Mouse (Mus musculus) heart, postnatal 4 days (tissue): ENCODE data around the gene Efcab11. TPM values are rescaled to one million over a fixed set of nuclear protein-coding genes. Genes with fewer than 3 reads are reported as not detected.
"Not testable (repeated sequence)": the region's sequence is repeated elsewhere in the genome, so short reads cannot be mapped to it uniquely, and the experiment has no call there.

Source experiments
- DNase-seq: peaks from one replicate; pipeline ENCODE4 v3.0.0; 2021
- total RNA-seq, 2 experiments: library from RNA; stranded (reverse); gene quantifications; 2 replicates each; pipeline ENCODE4 v1.2.3; 2021

Efcab11 gene
- total RNA-seq, 2 experiments from 2014 or later = 3.5 to 4.2 TPM

DNA sequence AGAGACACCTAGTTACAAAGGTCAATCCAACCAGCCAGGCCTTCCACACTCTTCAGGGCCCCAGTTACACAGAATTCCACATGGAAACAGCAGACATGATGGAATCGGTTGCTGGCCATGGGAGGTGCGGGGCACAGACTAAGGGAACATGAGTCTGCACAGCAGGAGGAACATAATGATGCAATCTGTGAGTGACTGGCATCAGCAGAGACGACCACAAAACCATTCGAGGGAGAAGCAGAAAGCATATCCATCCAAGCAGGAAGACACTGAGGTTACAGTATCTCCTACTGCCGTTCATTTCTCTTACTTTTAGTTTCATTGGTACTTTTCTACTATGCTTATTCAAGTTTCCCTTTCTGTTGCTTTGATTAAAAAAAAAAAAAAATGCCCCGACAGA, 9.6 kb downstream of the Efcab11 start:
- no peak for DNase-seq

DNA sequence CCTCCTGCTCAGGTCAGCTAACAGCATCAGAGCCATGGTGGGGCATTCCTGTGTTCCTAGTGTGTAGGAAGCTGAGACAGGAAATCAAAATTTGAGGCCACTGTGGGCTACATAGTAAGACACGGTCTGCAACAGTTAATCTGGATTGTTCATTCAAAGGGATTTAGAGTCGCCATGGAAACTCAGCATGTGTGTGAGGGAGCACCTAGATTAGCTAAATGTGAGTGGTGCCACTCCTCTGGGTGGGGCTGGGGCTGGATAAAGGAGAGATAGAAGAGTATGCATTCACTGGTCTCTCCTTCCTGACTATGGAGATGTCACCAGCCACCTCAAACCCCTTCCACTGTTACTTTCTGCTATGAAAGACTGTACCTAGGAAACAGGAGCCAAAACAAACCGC, 10.8 kb downstream of the Efcab11 start:
- no peak for DNase-seq

DNA sequence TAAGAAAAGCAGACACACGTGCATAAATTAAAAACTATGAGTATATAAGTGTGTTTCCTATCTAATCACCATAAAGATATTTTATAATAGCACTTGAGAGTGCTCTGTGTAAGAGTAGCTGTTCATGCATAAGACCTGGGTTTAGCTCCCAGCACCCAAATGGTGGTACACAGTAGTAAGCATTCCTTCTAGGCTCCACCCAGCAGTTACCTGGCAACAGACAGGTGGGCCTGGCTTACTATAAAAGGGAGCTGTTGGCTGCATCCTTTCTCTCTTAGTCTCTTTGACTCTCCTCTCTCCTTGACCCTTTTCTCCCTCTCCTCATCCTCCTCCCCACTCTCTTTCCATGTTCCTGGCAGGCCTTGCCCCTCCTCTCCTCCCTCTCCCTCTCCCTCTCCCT, 15.4 kb downstream of the Efcab11 start:
- no peak for DNase-seq

DNA sequence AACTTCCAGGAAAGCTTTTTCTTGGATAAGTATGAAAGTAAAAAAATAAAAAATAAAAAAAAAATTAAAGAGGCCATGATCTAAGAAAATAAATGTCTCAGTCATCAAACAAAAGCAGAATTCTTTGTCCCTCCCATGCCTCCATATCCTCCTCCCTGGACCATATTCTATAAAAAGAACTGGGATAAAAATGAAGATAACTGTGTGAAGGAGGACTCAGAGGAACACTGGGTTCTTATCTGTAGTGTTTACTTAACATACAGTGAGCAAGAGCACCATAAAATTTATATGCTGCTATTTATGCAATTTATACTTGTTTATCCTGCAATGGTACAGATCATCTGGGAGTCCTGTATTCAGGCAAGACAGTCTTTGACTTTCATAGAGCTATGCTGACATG, 19.6 kb downstream of the Efcab11 start:
- no peak for DNase-seq

DNA sequence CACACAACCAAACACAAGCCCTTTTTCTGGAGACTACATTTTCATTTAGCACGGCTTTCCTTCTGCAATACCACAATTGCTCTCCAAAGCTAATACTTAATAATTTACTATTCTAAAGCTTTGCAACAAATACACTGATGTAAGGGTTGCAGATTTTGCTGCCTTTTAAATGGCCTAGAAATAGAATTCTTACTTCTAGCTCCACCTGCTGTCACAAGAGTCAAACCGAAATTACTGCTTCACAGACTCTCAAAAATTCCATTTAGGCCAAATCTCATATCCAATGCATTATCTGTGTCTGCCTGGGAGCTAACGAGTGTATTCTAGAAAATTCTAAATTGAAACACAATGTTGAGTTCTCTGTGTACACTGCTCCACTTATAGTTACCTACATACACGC, 23.3 kb downstream of the Efcab11 start:
- DNase-seq = no peak

DNA sequence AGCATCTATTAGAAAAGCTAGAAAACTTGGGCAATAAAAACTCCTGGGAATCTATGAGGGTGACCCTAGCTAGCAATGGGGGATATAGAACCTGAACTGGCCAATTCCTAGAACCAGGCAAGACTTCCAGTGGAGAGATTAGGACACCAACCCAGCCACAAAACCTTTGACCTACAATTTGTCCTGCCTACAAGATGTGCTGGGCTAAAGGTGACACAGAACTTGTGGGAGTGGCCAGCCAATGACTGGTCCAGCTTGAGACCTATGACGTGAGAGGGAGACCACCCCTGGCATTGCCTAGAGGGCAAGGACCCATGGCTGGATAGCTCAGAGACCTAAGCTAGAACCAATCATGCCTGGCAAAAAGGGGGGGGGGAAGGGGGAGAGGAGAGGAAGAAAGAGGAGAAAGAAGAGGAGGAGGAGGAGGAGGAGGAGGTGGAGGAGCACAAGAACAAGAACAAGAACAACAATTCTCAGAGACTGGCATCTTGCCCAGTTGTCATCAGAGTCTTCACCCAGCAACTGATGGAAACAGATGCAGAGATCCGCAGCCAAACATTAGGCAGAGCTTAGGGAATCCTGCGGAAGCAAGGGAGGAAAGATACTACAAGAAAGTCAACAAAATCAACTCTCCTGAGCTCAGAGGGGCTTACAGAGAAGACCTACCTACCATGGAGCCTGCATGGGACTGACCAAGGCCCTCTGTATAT, 24.7 kb downstream of the Efcab11 start:
- no peak for DNase-seq

DNA sequence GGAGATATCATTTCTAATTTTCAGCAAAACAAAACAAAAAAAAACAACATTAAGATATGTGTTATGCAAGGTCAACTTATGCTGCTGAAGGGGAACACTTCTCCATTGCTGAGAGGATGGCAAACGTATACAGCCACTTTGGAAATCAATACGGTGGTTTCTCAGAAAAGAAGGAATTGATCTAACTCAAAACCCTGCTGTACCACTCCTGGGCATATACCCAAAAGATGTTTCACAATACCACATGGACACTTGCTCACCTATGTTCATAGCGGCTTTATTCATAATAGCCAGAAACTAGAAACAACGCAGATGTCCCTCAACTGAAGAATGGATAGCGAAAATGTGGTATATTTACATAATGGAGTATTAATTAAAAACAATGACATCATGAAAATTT, 25.6 kb downstream of the Efcab11 start:
- DNase-seq = no peak

DNA sequence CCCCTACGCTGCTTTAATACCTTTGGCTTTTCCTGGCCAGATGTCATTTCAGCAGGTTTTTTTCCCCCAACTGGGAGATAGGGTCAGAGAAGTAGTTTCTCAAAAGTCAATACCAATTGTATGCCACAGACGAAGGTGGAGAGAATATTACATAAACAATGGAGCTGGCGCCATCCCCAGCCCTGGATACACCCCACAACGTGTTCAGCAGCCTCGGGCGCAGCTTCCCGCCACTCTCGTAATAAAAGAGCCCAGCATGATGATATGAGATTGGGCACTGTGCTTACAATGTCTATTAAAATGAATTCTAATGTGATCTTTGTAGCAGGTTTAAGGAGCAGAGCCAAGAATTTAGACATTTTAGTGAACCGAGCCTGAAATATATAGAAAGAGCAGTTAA, 28.2 kb downstream of the Efcab11 start:
- no peak for DNase-seq

DNA sequence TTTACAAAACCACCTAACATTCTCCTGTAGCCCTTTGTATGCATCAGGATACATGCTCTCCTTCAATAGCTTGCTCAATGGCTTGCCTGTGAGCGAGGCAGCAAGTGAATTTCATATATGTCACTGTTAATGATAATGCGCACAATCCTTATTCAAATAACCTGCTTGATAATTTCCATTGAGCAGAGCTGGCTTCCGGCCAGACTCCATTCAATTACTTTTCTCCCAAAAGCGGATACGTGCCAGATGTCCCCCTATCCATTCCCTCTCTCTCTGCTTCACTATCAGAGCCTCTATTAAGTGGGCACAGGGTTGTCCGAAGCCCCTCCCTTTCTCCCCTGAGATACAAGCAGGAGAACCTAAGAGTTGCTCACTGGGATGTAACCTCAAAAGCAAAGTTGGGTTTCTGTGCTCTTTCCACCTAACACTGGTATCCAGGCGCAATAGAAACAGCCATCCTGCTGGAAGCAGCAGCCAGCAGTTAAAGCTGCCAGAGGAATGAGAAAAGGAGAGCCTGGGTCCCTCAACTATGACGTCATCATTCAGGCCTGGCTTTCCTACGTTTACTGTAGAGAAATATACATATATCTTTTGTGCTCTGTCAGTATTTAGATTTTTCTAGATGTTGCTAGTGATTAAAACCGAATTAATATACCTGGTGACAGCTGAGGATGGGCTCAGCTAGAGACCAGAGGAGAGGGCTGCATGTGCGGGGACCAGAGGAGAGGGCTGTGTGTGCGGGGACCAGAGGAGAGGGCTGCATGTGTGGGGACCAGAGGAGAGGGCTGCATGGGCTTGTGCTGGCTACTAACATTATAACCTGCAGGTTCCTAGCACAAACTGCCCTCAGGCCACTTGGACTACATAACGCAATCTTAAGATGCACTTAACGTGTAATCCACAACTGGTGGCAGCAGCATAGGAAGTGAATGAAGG, 30.6 kb downstream of the Efcab11 start:
- no peak for DNase-seq

DNA sequence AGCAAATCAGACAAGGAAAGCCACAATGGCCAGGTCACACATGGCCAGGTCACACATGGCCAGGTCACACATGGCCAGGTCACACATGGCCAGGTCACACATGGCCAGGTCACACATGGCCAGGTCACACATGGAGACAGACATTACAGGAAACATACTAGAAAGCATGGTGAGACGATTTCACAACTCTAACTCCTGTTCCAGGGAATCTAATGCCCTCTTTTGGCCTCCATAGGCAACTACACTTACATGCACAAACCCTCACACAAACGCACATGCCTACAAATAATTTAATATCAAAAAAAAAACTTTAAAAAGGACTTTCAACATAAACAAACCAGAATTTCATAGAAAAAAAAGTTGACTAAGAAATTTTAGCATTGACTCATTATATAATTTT, 34.2 kb downstream of the Efcab11 start:
- no peak for DNase-seq

DNA sequence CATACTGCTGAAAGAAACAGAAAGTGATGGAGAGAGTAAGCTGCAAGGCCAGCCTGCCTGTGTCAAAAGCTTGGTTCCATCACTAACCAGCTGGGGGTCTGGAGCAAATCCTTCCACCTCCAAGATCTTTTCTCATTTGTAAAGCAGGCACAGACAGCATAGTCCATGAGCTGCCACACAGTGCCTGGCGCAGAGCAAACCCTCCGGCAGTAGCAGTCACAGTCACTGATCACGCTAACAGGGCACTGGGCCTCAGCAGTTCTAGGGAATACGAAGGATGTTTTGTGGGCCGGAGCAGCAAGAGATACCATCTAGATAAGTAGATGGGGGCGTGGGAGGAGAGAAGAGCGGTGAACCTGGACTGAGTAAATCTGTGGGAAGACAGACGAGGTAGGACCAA, 39.3 kb downstream of the Efcab11 start:
- DNase-seq = no peak

DNA sequence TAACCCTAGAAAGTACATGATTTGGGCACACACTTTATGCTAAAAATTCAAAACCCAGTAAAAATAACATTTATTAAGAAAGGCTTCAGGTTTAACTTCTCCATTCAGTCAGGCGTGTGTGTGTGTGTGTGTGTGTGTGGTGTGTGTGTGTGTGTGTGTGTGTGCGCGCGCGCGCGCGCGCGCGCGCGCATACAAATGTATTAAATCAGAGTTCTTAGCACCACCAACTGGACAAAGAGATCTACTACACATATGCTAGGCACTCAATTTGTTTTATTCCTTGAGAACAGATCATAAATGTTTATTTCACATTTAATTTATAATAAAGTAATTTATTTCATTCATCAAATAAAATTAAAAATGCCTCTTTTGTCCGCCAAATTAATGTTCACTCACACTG, 45.5 kb downstream of the Efcab11 start:
- DNase-seq = no peak

DNA sequence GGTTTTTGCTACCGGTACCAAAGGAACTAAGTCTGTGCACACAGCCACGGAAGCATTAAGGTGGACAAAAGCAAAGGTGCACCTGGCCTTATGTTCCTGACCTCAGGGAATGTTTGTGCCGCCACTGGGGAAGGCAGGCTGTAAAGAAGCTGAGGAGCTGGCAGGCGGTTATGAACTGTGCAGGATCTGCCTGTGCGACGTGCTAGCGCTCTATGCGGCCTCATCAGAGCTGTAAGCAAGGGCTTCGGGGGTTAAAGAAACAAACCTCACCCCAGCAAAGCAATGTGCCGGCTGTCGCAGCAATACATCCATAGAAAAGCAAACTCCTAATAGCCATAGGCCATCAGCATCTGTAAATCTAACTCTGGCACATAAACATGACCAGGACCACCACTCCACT, 46.1 kb downstream of the Efcab11 start:
- DNase-seq = no peak

DNA sequence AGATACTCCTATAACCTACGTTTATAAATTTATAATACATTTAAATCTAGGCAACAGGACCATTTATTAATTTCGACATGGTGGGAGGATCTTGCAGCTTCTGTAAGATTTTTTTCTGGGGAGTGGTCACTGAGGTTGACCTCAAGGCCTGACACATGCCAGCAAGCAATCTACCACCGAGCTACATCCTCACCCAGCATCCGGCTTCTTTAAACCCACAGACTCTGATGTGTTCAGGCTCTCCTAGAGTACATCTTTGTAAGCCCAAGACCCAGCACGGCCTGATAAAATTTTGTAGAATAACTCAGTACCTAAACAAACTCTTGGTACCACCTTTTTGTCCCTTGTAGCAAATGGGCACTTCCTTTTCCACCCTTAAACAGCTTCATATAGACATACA, 46.7 kb downstream of the Efcab11 start:
- DNase-seq = no peak

DNA sequence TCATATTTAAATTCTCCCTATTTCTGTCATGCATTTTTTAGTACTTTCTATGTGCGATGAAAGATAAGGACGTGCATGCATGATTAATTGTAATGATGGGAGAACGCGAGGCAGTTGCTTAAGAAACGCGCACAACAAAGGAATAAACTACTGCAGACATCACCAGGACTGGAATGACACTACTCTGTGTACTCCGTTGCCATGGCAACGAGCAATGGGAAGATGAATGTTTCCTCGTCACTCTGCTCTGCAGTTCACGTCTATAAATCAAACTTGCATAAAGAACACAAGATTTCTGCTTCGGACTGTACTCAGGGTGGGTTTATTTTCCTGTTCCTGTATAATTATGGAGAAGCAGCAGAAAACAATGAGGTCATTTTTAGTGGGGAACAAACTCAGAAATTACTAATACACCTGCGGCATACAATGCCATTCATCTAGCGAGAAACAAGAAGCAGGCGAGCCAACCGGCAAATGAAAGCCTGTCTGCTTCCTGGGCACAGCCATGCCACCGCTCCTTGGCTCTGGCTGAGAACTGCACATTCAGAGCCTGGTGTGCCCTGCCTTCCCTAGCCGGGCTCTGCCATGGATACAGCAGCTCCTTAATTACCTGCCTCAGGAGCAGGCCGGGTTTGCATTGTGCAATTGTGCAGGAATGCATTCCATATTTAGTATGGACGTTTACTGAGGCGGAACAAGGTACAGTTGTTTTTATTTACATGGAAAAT, 47.7 kb downstream of the Efcab11 start:
- DNase-seq = peak; percentile 21

DNA sequence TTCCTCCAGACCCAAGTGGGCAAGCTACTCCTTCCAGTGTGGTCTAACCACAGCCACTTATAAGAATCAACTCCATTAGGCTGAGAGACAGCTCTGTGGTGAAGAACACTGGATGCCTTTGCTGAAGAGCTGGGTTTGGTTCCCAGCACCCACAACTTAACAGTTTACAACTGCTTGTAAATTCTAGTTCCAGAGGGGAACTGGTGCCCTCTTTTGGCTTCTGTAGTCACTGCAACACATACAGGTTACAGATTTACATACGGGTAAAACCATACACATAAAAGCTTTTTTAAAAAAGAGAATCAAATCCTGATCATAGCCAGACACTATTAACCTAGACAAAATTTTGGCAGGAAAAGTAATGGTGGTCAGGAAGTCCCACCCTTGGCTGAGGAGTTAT, 50.8 kb downstream of the Efcab11 start:
- no peak for DNase-seq

DNA sequence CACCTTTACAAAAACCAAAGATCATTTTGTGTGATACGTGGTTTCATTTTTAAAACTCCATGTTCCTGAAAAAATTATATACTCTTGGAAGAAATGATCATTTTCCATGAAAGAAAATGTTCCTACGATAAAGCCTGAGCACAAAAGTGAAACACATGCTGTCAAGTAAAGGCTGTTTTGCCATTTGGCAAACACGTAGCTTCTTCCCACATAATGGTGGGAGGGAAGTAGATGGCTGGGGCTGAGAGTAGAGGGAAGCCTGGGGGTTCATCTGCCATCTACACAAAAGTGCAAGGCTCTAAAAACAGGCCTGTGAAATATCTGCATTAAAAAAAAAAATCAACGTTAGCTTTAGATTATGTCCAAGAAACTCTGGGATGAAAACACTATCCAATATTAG, 61.6 kb downstream of the Efcab11 start:
- no peak for DNase-seq

DNA sequence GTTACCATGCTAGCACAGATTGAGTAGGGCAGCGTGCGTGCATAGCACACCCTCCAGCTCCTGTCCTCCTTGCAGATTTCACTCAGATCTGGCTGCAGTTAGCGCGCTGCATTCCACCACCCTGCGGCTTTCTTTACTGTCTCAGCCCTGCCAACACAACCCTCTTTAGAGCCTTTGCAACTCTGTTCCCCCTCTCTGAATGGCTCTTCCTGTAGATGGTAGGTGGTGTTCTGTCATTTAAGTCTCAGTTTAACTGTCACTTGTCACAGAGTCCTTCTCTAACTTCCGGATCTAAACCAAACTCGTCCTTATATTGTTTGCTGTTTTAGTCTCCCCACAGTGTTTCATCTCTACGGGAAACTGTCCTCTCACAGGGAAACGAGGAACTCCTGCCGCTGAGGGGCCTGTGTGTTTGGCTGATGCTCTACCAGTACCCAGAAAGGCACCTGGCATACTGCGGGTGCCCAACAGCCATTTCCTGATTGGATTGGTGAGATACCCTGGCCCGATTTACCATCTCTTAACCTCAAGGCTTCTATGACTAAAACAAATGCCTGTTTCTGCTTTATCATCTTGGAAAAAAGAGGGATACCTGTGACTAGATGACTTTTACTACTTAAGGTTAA, 62.8 kb downstream of the Efcab11 start:
- no peak for DNase-seq

DNA sequence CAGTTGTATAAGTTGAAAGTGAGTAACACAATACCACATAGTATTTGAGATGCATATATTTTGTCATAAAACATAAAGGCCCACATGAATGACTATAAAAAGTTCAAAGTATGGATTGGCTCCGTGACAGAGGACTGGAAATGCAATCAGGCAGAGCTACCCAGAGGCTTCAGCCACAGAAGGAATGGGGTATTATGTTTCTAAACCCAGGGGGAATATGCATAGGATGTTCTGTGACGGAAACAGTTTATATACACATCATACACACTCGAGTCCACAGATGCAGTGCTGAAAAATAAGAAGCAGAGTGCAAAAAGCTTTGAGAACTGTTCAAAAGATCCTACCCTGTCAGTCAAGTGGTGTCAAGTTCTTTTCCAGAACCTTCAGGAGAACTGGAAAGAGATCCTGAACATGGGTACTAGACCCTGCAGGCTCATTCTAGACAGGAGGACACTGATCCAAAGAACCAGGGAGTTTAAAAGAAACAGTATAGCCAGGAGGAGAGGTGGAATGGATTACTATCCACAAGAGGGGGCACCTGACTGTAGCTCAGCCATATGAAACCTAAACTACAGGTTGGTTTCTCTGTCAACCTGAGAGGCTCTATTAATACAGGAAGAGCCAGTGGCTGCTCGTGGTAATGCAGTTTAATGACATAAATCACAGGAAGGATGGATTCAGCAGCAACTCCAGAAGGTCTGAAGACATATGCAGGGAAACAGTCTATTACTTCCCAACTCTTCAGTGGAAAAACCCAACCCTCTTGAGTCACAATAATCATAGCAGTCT, 64.9 kb downstream of the Efcab11 start:
- no peak for DNase-seq

DNA sequence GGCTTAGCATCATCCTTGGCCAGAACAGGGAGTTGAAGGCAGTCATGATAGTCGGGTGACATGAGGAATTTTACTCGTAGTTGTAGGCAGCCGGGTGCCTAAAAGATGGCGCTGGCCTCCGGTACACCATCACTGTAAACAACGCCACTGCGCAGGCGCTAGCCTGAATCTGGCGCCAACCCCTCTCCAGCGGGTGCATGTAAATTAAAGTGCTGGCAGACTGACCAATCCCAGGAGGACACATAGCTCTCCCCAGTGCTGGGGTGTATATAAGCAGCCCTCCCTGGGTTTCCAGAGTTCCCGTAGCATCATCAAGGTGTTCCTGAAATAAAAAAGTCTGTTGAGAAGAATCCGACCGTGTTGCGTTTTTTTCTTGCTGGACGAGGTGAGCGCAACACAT, 66.2 kb downstream of the Efcab11 start:
- DNase-seq = not testable (repeated sequence)

DNA sequence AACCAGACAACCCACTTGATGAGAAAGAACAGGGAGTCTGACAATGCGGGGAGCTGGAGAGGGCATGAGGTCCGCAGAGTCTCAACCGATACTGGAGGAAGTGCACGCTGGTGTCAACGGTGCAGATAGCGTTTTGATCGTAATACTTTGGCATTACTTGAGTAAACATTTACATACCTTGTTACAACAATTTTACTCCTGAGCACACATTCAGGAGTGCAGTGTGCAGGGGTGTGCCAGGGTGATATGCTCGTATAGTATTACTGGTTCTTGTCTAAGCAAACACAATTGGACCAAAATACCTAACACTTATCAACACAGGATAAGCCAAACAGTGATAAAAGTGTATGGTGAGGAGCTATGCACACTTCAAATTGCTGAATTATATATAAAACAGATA, 69.0 kb downstream of the Efcab11 start:
- DNase-seq = no peak

DNA sequence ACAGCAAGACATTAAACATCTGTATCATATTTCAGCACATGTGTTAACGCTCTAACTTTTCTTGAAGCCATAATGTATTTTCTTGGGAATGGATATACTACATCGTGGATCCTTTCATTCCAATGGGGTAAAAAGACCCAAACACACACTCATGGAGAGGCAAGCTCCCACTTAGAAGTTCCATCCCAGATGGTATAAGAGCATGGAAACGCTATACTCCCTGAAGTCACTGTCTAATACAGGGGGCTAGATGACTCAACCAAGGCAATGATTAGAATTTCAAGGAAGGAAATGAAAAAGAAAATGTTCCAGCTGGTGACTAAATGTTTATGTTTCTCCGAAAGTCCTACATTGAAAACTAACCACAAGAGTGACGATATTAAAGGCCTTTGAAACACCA, 76.3 kb downstream of the Efcab11 start:
- DNase-seq = no peak
